Mouse (Mus musculus): ENCODE measurements around the gene Ntm.

Ntm gene

GRCm38 (mm10) chr9:29802071-29802705, 160.8 kb downstream of the Ntm start:
- DNase-seq (ENCODE audit: low spot score): no peak

- DNase-seq (ENCODE audit: low spot score): no peak
These were observed 166.7 kb downstream of the Ntm start for GRCm38 (mm10) chr9:29796281-29796680.

GRCm38 (mm10) chr9:29791199-29791915, 171.6 kb downstream of the Ntm start:
- DNase-seq (ENCODE audit: low spot score): no peak

GRCm38 (mm10) chr9:29790017-29790416, 172.9 kb downstream of the Ntm start:
- no peak for DNase-seq (ENCODE audit: low spot score)

- no peak for DNase-seq (ENCODE audit: low spot score)
These were observed 174.1 kb downstream of the Ntm start for GRCm38 (mm10) chr9:29788855-29789254.

- DNase-seq (ENCODE audit: low spot score): no peak
These were observed 175.5 kb downstream of the Ntm start for GRCm38 (mm10) chr9:29787408-29787807.

GRCm38 (mm10) chr9:29782697-29783096, 180.2 kb downstream of the Ntm start:
- DNase-seq (ENCODE audit: low spot score): no peak

- DNase-seq (ENCODE audit: low spot score): no peak
These were observed 183.2 kb downstream of the Ntm start for GRCm38 (mm10) chr9:29779739-29780138.

GRCm38 (mm10) chr9:29776951-29777350, 186.0 kb downstream of the Ntm start:
- no peak for DNase-seq (ENCODE audit: low spot score)

GRCm38 (mm10) chr9:29776542-29776941, 186.4 kb downstream of the Ntm start:
- no peak for DNase-seq (ENCODE audit: low spot score)

- no peak for DNase-seq (ENCODE audit: low spot score)
These were observed 186.9 kb downstream of the Ntm start for GRCm38 (mm10) chr9:29776030-29776429.

- DNase-seq (ENCODE audit: low spot score): no peak
These were observed 190.1 kb downstream of the Ntm start for GRCm38 (mm10) chr9:29772625-29773388.

- no peak for DNase-seq (ENCODE audit: low spot score)
These were observed 191.1 kb downstream of the Ntm start for GRCm38 (mm10) chr9:29771870-29772269.

- DNase-seq (ENCODE audit: low spot score): no peak
These were observed 191.7 kb downstream of the Ntm start for GRCm38 (mm10) chr9:29771071-29771785.

GRCm38 (mm10) chr9:29769361-29769760, 193.6 kb downstream of the Ntm start:
- DNase-seq (ENCODE audit: low spot score): no peak

GRCm38 (mm10) chr9:29765990-29766980, 196.7 kb downstream of the Ntm start:
- DNase-seq (ENCODE audit: low spot score): no peak

GRCm38 (mm10) chr9:29763338-29763737, 199.6 kb downstream of the Ntm start:
- DNase-seq (ENCODE audit: low spot score): no peak

- DNase-seq (ENCODE audit: low spot score): no peak
These were observed 200.9 kb downstream of the Ntm start for GRCm38 (mm10) chr9:29761952-29762586.

GRCm38 (mm10) chr9:29761511-29761910, 201.4 kb downstream of the Ntm start:
- no peak for DNase-seq (ENCODE audit: low spot score)

- no peak for DNase-seq (ENCODE audit: low spot score)
These were observed 203.0 kb downstream of the Ntm start for GRCm38 (mm10) chr9:29759940-29760339.

GRCm38 (mm10) chr9:29759060-29759459, 203.9 kb downstream of the Ntm start:
- DNase-seq (ENCODE audit: low spot score): no peak
